Mouse (Mus musculus): ENCODE measurements around the gene Kif2c. TPM values are rescaled to one million over a fixed set of nuclear protein-coding genes. Genes with fewer than 3 reads are reported as not detected.

Kif2c gene
- total RNA-seq (2017): 0.35 TPM in 1 of 2 replicates, not detected in the other

DNA sequence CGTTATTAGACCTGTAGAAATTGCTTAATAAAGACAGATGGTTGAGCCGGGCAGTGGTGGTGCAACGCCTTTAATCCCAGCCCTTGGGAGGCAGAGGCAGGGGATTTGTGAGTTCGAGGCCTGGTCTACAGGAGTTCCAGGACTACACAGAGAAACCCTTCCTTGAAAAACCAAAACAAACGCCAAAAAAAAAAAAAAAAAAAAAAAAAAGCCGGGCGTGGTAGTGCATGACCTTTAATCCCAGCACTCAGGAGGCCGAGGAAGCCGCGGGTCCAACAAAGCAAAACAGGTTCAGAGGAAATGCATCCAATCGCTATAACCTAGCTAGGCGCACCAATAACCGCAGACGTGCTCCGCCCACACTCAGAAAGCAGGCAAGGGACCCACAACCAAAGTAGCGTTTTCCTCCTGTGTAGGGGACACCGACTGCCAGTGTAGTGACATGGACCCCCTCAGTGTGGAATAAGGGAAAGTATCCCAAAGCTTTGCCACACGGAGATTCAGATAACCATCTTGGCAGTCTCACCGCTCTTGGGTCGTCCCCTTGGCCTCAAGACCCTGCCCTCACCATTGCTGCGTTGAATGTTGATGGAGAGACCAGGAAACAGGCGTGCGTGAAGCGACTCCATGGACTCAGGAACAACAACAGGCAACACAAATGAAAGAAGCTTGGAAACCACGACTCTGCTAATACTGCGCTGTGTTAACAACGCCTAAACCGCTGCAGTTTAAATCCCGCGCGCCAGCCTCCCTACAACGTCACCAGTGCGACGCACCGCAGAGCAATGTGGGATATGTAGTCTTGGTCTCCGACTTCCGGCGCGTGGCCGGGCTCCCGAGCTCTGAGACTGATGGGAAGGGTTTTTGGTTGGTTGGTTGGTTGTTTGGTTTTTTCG, at the start of gene Kif2c:
TSS of gene Kif2c (minus strand) at position 777 of the 896 bp plus-strand sequence.
- ATAC-seq (ENCODE audit: extremely low read depth, insufficient number of reproducible peaks, low FRiP score, poor library complexity, severe bottlenecking): peak; percentile 100

DNA sequence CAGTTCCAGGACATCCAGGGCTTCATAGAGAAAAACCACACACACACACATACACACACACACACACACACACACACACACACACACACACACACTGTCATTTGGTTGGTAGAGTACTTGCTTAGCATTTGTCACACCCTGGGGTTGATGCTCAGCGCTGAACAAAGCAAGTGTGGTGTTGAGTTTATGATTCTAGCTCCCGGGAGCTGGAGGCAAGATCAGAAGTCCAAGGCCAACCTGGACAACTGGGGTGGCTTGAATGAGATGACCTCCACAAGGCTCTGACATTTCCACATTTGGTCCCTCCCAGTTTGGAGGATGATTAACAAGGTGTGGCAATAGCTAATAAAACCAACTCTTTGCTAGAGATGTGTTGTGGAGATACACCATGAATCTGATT, 48.8 kb upstream of the Kif2c start:
- ATAC-seq (ENCODE audit: extremely low read depth, insufficient number of reproducible peaks, low FRiP score, poor library complexity, severe bottlenecking): no peak

DNA sequence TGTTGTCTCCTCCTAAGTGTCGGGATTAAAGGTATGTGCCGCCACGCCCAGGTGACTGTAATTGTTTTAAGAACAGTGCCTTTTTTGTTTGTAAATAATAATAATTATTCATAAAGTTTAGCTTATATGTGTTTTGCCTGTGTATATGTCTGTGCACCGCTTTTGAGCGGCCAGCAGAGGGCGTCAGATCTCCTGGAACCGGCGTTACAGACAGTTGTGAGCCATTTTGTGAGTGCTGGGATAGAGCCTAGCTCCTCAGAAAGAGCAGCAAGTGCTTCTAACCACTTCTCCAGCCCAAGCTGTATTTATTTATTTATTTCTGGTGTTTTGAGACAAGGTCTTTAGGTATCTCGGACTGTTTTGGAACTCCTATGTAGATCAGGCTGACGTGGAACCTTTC, 47.9 kb upstream of the Kif2c start:
- no peak for ATAC-seq (ENCODE audit: extremely low read depth, insufficient number of reproducible peaks, low FRiP score, poor library complexity, severe bottlenecking)

DNA sequence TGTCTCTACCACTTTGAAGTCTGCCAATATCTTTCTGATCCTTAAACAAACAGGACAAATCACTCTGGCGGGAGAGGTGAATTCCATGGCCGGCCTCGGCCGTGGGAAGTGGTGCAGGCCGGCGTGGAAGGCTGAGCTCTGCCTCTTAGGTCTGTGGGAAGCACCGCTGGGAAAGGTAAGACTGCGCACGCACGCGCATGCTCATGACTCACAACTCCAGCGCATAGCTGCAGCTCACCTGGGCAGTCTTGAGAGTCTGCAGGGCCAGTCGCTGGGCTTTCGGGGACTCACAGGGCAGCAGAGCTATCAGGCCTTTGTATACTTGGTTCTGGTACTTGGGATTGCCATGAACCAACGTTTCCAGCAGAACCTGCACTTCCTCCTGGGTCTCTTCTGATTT, 47.2 kb upstream of the Kif2c start:
- ATAC-seq (ENCODE audit: extremely low read depth, insufficient number of reproducible peaks, low FRiP score, poor library complexity, severe bottlenecking): no peak

DNA sequence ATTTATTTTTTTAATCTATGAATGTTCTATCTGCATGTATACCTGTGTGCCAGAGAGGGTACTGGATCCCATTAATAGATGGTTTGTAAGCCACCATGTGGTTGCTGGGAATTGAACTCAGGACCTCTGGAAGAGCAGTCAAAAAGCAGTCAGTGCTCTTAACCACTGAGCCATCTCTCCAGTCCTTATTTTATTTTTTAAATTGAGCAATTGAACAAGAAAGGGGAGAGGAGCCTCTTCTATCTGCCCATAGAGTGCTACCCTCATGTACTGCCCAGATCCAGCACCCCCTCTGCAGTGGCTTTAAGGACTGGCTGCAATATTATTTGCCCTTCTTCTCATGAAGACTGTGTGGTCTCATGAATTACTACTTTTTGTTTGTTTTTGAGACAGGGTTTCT, 42.8 kb upstream of the Kif2c start:
- no peak for ATAC-seq (ENCODE audit: extremely low read depth, insufficient number of reproducible peaks, low FRiP score, poor library complexity, severe bottlenecking)

DNA sequence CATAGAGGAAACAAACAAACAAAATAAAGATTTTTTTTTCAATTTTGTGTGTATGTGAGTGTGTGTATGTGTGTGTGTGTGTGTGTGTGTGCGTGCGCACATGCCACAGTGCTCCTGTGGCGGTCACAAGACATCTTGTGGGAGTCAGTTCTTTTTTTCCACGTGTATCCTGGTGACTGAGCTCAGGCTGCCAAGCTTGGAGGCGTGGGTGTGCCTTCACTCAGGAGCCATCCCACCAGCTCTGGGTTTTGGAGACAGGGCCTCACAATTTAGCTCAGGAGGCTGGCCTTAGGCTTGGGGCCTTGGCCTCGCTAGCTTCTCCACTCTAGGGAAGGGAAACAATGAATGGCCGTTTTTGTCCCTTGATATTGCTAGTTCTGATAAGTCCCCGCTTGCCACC, 41.7 kb upstream of the Kif2c start:
- no peak for ATAC-seq (ENCODE audit: extremely low read depth, insufficient number of reproducible peaks, low FRiP score, poor library complexity, severe bottlenecking)

DNA sequence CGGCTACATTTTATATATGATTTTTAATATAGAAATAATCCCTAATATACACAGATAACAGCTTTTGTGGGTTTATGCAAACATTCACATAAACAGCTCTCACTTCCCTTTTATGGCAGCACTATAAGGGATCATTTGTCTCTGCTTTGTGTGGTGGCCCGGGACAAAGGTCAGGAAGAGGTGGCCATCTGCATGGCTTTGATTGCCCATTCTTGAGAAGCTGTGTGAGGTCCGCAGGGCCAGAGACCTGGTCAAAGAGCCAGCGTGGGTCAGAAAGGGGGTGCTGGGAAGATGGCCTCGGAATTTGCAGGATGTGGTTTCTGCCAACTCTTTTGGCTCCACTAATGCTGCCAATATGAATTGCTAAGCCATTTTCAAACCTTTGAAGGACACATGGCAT, 40.6 kb upstream of the Kif2c start:
- no peak for ATAC-seq (ENCODE audit: extremely low read depth, insufficient number of reproducible peaks, low FRiP score, poor library complexity, severe bottlenecking)

DNA sequence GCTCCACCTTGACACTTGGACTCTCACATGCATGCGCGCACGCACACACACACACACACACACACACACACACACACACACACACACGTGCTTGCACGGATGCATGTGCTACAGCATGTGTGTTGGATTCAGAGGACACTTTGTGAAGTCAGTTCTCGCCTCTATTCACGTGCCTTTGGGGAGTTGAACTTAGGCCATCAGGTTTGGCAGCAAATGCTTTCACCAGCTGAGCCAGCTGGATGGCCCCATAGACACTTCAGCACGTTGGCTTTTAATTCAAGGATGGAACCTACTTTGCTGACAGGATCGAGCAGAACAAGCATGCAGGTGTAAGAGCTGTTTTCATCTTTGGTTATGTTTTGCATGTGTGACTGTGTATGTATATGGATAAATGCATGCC, 39.4 kb upstream of the Kif2c start:
- ATAC-seq (ENCODE audit: extremely low read depth, insufficient number of reproducible peaks, low FRiP score, poor library complexity, severe bottlenecking): no peak

DNA sequence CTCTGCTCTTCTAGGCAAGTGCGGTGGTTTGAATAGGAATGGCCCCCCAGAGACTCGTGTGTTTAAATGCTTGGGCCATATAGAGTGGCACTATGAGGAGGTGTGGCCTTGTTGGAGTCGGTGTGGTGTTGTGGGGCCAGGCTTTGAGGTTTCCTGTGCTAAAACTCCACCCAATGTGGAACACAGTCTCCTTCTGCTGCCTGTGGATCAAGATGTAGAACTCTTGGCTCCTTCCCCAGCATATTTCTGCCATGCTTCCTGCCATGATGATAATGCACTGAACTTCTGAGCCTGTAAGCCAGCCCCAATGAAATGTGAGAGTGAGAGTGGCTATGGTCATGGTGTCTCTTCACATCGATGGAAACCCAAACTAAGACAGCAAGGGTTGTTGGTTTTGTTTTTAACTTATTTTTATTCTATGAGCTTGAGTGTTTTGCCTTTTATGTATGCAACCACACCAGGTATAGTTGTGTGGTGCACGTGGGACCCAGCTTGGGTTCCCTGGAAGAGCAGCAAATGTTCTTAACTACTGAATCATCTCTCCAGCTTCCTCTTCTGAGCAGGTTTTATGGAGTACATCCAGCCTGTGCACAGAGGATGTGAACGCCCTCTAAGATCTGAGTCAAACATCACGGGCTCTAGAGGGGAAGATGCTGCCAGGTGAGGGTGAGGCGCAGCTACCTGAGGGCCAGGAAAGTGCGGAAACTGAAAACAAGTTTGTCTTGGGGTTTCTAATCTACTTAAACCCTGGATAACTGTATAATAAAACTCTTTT, 38.5 kb upstream of the Kif2c start:
- ATAC-seq (ENCODE audit: extremely low read depth, insufficient number of reproducible peaks, low FRiP score, poor library complexity, severe bottlenecking): no peak

DNA sequence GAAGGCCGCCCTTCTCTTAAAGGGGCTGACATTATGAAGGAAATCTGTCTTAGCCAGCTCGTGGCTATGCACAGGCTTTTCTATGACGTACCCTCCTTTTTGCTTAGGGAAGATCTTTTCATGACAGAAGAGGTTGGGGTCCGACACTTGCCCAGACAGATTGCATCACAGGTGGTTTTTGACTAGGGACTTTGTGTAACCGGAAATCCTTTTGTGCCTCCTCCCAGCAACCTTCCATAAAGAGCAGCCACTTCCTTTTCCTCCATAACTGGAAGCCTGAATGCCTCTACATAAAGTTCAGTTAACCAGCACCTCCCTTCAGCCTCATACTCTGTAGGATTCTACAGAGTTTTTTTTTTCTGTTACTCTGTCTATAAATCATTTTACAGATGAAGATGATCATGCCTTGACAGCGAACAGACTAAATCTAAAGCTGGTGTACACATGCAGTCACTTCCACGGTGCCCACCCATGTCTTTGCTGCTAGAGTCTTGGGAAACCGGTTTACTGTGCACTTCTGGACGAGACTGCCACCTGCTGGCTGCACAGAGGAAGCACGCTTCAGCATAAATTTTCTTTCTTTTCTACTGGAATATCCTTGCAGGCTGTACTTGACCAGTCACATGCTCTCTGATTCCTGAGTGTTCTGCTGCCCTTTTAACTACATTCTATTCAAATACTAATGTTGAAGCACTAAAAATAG, 36.2 kb upstream of the Kif2c start:
- peak; percentile 83 for ATAC-seq (ENCODE audit: extremely low read depth, insufficient number of reproducible peaks, low FRiP score, poor library complexity, severe bottlenecking)

DNA sequence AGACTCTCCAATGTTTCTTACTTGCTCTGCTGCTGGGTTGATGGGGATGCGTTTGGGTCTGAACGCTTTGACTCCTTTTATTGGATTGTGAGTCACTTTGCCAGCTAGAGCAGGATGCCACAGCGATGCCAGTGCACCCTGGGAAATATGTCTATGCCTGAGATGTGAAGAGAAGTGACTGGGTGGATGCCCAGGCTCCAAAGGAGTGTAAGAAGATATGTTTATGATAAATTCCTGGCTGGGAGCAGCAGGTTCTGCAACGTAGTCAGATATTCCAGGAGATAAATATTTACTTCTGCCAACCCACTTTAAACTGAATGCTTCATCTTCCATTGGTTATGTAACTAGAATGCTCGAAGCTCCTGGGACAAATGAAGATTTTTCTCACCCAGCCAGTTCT, 34.6 kb upstream of the Kif2c start:
- no peak for ATAC-seq (ENCODE audit: extremely low read depth, insufficient number of reproducible peaks, low FRiP score, poor library complexity, severe bottlenecking)

DNA sequence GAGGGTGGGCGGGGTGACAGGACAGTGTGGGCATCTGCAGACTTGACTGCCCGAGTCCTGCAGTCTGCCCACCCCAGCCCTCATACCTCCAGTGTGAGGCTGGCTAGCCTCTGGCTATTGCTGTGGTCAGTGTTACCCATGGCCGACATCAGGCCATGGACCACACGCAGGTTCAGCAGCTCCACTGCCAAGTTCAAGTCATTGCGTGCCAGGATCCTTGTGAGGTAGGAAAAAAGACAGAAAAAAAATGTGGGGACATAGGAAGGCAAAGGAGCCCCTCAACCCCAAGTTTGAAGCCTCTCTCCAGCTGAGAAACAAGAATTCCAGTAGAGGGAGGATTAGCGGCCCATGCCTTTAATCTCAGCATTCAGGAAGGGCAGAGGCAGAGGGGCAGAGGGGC, 31.8 kb upstream of the Kif2c start:
- ATAC-seq (ENCODE audit: extremely low read depth, insufficient number of reproducible peaks, low FRiP score, poor library complexity, severe bottlenecking): no peak

DNA sequence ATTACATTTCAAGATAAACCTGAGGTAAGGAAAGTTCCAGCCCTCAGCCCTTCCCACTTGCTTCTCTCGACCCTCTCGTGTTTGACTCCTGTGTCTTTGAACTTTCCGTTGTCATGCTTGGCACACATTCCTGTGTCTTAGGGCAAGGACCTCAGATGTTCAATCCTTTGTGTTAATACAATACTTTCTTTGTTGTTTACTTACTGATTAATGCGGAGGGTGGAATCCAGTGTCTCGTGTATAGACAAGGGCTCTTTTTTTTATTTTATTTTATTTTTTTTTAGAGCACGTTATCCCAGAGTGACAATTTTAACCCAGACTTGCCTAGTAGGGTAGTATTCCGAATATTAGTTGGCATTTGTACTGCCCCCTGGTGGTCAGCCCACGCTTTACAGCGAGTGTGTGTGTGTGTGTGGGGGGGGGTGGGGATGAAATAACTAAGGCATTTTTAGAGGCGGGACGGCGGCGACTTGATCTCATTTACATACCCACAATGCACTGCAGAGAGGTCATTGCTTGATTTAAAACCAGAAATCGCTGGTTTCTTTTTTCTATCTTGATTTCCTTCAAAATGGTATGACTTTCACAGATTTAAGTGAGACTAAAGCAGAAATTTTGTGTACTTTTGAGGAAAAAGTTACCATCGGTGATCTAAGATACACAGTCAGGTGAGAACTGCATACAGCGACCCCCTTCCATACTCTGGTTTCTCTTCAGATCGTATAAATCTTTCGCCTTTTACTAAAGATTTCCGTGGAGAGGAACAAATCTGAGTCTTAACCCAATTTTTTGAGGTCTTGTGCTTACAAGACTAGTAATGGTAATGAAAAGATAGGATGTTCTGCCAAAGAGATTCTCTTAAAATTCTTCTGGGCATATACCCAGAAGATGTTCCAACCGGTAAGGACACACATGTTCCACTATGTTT, 28.0 kb upstream of the Kif2c start:
- peak; percentile 91 for ATAC-seq (ENCODE audit: extremely low read depth, insufficient number of reproducible peaks, low FRiP score, poor library complexity, severe bottlenecking)

DNA sequence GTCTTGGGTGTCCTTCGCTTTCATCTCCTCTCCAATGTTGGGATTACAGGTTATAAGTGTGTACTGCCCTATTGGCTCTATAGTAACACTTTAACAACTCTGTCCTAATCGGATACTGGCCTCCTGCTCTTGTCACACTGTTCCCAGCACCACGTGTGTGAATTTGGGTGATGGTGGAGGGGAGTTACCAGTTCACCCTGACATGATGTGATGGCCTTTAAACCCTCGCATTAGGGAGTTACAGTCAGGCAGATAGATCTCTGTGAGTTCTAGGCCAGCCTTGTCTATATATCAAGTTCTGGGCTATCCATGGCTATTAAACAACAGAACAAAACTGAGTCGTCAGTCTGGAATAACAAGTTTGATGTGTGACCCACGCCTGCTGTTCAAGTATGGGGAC, 27.2 kb upstream of the Kif2c start:
- no peak for ATAC-seq (ENCODE audit: extremely low read depth, insufficient number of reproducible peaks, low FRiP score, poor library complexity, severe bottlenecking)

DNA sequence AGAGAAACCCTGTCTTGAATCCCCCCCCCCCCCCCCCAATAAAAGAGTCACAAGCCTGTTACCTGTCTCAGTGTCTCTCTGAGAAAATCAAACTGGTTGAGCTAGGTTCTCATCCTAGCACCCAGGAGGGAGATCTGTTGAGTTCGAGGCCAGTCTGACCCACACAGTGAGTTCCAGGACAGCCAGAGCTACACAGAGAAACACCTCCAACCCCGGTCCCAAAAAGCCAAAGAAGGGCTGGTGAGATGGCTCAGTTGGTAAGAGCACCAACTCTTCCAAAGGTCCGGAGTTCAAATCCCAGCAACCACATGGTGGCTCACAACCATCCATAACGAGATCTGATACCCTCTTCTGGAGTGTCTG, 20.5 kb upstream of the Kif2c start:
- no peak for ATAC-seq (ENCODE audit: extremely low read depth, insufficient number of reproducible peaks, low FRiP score, poor library complexity, severe bottlenecking)

DNA sequence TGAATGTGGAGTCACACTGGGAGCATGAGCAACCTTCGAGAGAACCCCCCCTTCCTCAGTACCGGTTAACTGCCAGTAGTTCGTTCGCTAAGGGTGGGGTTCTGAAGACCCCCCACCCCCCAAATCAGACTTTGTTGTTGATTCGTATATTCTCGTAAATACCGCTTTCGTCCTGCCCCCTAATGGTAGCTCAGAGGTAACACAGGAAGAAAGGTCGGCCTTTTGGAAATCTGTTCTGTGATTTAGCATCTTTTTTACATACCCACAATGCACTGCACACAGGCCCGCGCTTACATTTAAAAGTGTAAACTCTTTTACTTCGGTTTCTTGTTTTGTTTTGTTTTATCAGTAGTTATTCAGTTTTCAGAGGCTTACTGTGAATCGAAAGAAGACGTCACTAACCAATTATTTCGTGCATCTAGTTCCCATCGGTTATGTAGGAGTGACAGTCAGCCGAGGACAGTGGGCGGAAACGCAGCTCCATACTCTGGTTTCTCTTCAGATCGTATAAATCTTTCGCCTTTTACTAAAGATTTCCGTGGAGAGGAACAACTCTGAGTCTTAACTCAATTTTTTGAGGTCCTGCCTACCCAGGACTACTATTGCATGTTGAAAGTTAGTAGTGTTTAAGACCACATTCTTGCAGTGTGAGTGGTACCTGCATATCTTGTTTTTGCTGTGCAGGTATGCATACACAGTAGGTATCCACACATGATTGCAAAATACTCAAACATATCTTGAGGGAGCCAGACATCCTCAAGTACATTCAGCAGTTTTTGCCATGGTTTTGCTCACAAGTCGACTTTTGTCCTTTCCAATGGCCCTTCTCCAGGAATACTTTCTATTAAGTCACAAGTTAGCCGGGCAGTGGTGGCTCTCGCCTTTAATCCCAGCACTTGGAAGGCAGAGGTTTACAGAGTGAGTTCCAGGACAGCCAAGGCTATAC, 19.9 kb upstream of the Kif2c start:
- peak; percentile 98 for ATAC-seq (ENCODE audit: extremely low read depth, insufficient number of reproducible peaks, low FRiP score, poor library complexity, severe bottlenecking)

DNA sequence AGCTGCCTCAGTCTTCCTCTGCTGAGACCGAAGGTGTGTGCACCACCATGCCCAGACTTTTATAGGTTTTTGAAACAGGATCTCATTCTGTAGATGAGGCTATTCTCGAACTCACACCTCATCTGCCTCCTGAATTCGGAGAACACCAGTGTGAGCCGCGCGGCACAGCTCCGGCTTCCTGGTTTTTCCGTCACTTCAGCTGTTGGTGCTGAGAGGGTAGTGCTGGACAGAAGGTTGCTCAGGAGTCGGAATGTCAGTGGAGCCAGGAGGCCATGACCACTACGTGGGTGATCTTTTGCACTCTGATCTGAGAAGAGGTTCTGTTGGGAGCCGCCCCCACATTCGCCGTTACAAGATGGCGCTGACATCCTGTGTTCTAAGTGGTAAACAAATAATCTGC, 9.4 kb upstream of the Kif2c start:
- ATAC-seq (ENCODE audit: extremely low read depth, insufficient number of reproducible peaks, low FRiP score, poor library complexity, severe bottlenecking): no peak

DNA sequence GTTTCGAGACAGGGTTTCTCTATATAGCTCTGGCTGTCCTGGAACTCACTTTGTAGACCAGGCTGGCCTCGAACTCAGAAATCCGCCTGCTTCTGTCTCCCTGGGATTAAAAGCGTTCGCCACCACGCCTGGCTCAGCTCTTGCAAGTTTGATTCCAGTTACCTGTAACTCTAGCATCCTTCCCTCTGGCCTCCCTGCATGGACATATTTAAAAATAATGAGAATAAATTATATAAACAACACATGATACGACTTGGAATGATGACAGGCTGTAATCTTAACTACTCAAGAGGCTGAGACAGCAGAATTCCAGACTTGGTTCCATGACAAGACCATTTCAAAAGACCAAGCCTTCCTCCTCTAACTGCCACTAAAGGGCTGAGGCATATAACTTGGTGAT, 8.2 kb upstream of the Kif2c start:
- ATAC-seq (ENCODE audit: extremely low read depth, insufficient number of reproducible peaks, low FRiP score, poor library complexity, severe bottlenecking): no peak
